In genomic region chr14:26970439-26970932, GRCm38 (mm10) we compare ENCODE assay signal across 8 mouse cellular contexts. TPM values are rescaled to one million over a fixed set of nuclear protein-coding genes. Genes with fewer than 3 reads are reported as not detected.
DNase-seq lines count a peak whose midpoint lies in the region; ATAC-seq lines count a peak whose summit lies in the region.

No protein-coding gene starts in this region.

- H3K27ac ChIP-seq in hindbrain, embryonic 10.5 days: peak overlapping the region; percentile 95

- peak overlapping the region; percentile 92 for H3K4me3 ChIP-seq in hindbrain, embryonic 10.5 days

- H3K4me1 ChIP-seq in hindbrain, embryonic 10.5 days (replicated peaks): peaks cover 18% of the 10 kb centered on the region

- peaks cover 10% of the 10 kb centered on the region; the same call in 1 of the 2 replicates for H3K27me3 ChIP-seq in hindbrain, embryonic 10.5 days (ENCODE audit: insufficient read depth, poor library complexity, severe bottlenecking)

- H3K36me3 ChIP-seq in hindbrain, embryonic 10.5 days: no peaks in the 10 kb centered on the region

- WGBS in hindbrain, embryonic 10.5 days: under 1% methylated on average over 53 of the region's 53 CpGs

- peak; percentile 95 for DNase-seq in MN1 (ENCODE audit: low spot score)
- DNase-seq in cerebellum, adult 9-10 months: peak; percentile 93
- peak; percentile 98 for DNase-seq in hindbrain, embryonic 10.5 days (ENCODE audit: low spot score)
- peak; percentile 99 for DNase-seq in layer of hippocampus, postnatal 10 days (ENCODE audit: low spot score in 2 of 2)
- peak; percentile 96 for DNase-seq in lung, postnatal 10 days
- peak; percentile 98 for DNase-seq in ovary, postnatal 36 days (ENCODE audit: low spot score)
- DNase-seq in thymus, postnatal 25 days: peak; percentile 98

- no peaks in the 10 kb centered on the region for H3K9me3 ChIP-seq in hindbrain, embryonic 10.5 days

- peak; percentile 97 for ATAC-seq in frontal cortex, adult (ENCODE audit: low TSS enrichment)

RNA-seq across cellular contexts. Expression of gene Appl1, which starts 0.5 kb away (rescaled TPM):
- polyA plus RNA-seq in hindbrain, embryonic 10.5 days (2016; fragmentation: Nextera tagmentation; extraction: Ambion mirVana): 26.6 and 29.8 TPM in 2 replicates
- 10 to 100 TPM; 63.3 to 67.0 TPM for total RNA-seq in layer of hippocampus, postnatal 10 days (2021)

RNA-seq across cellular contexts. Expression of gene Hesx1, which starts 23.7 kb away (rescaled TPM):
- 0.42 and 1.2 TPM in 2 replicates for polyA plus RNA-seq in hindbrain, embryonic 10.5 days (2016; fragmentation: Nextera tagmentation; extraction: Ambion mirVana)
- total RNA-seq in layer of hippocampus, postnatal 10 days (2021): not detected

Comparison
In these comparisons a context has a peak if more than half of its experiments do, and no peak if none do; other contexts are left out.
1. Peak in every context shown above with its lines: DNase-seq, ATAC-seq, H3K4me3 ChIP-seq and H3K27ac ChIP-seq.